25 mouse cellular contexts compared by ENCODE assay signal in the genomic region with DNA sequence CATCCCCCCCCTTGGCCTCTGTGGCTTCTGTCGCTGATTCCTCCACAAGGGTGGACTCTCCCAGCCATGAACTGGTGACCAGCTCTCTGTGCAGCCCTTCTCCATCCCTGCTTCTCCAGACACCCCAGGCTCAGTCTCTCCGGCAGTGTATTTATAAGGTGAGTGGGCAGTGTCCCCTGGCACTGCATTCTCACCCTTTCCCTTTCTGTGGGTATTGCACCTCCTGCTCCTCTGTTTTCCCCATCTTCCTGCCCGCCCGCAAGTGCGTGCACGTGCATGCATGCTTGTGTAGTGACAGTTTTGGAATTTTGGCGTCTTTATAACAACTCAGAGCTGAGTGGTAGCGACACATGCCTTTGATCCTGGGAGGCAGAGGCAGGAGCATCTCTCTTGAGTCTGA. TPM values are rescaled to one million over a fixed set of nuclear protein-coding genes. Genes with fewer than 3 reads are reported as not detected.
DNase-seq lines count a peak whose midpoint lies in the region; ATAC-seq and TF ChIP-seq lines count a peak whose summit lies in the region.
"Had no signal": no experiment of that assay in that cellular context is flagged by ENCODE, and none has a peak within 500 bp of the region (broad histone marks: within the 10 kb centered on the region; RNA-seq: fewer than 3 reads in every experiment).

No protein-coding gene starts in this region.

- no peaks in the 10 kb centered on the region for H3K27me3 ChIP-seq in kidney, embryonic 14.5 days (ENCODE audit: control insufficient read depth, insufficient read depth, low read length)
- H3K27me3 ChIP-seq in testis, adult 2 months (ENCODE audit: control insufficient read depth, insufficient read depth, low read length), result no peaks in the 10 kb centered on the region
- H3K27me3 ChIP-seq in liver, embryonic 15.5 days, result no peaks in the 10 kb centered on the region
- H3K27me3 ChIP-seq: hindbrain, embryonic 15.5 days; stomach, embryonic 15.5 days had no signal

- H3K4me1 ChIP-seq in kidney, embryonic 14.5 days (ENCODE audit: control insufficient read depth, insufficient read depth, low read length), result peaks cover 24% of the 10 kb centered on the region
- peaks cover 38% of the 10 kb centered on the region for H3K4me1 ChIP-seq in testis, adult 2 months (ENCODE audit: control insufficient read depth, insufficient read depth, low read length)
- H3K4me1 ChIP-seq in liver, embryonic 15.5 days (replicated peaks), result peaks cover 77% of the 10 kb centered on the region

- H3K9ac ChIP-seq in kidney, embryonic 14.5 days (ENCODE audit: low read depth, low read length), result no peak overlapping the region
- no peak overlapping the region for H3K9ac ChIP-seq in liver, embryonic 15.5 days
- H3K9ac ChIP-seq: embryonic facial prominence, embryonic 12.5 days; hindbrain, embryonic 15.5 days; liver, embryonic 14.5 days; stomach, embryonic 15.5 days had no signal

- H3K36me3 ChIP-seq in kidney, embryonic 14.5 days (ENCODE audit: control insufficient read depth, insufficient read depth, low read length), result peaks cover 42% of the 10 kb centered on the region
- H3K36me3 ChIP-seq in testis, adult 2 months (ENCODE audit: control insufficient read depth, insufficient read depth, low read length), result peaks cover 14% of the 10 kb centered on the region
- peaks cover 66% of the 10 kb centered on the region for H3K36me3 ChIP-seq in liver, embryonic 15.5 days (replicated peaks)

- no peak overlapping the region for H3K4me3 ChIP-seq in kidney, embryonic 14.5 days (ENCODE audit: low read length)
- H3K4me3 ChIP-seq in testis, adult 2 months (ENCODE audit: control insufficient read depth, low read depth, low read length), result peak overlapping the region; percentile 90
- no peak overlapping the region for H3K4me3 ChIP-seq in liver, embryonic 15.5 days (replicated peaks)
- H3K4me3 ChIP-seq: embryonic facial prominence, embryonic 12.5 days; erythroblast, embryonic 14.5 days; heart, embryonic 10.5 days; hindbrain, embryonic 15.5 days; stomach, embryonic 15.5 days had no signal

- no peak overlapping the region for H3K27ac ChIP-seq in kidney, embryonic 14.5 days (ENCODE audit: low read depth, low read length)
- peak overlapping the region; percentile 14 for H3K27ac ChIP-seq in testis, adult 2 months (ENCODE audit: control insufficient read depth, insufficient read depth, low read depth, low read length)
- H3K27ac ChIP-seq in liver, embryonic 15.5 days (replicated peaks), result peak overlapping the region; percentile 88; the same call in 1 of the 2 replicates
- H3K27ac ChIP-seq: embryonic facial prominence, embryonic 12.5 days; heart, embryonic 10.5 days; hindbrain, embryonic 15.5 days; liver, embryonic 14.5 days; stomach, embryonic 15.5 days had no signal

- peak; percentile 47 for DNase-seq in cerebellum, adult 9-11 months
- peak; percentile 9 for DNase-seq in kidney, adult 9 months
- DNase-seq in testis, postnatal 14 days (ENCODE audit: low spot score), result no peak
- DNase-seq in adrenal gland, adult 8-10 months, result no peak
- DNase-seq: B cell, adult 2 months; kidney, adult 18-20 months; kidney, postnatal 14 days; right cerebral cortex, postnatal 14 days; spleen, adult 18-20 months; thymus, postnatal 14 days had no signal

- no peak overlapping the region for H3K4me2 ChIP-seq in kidney, embryonic 14.5 days (replicated peaks; ENCODE audit: low read depth, low read length)
- no peak overlapping the region for H3K4me2 ChIP-seq in liver, embryonic 15.5 days
- H3K4me2 ChIP-seq: embryonic facial prominence, embryonic 12.5 days; hindbrain, embryonic 15.5 days; stomach, embryonic 15.5 days had no signal

- WGBS in kidney, embryonic 14.5 days, result 95% methylated on average over 8 of the region's 8 CpGs
- WGBS in liver, embryonic 15.5 days (ENCODE audit: insufficient replicate concordance), result 91% methylated on average over 8 of the region's 8 CpGs

- TF ChIP-seq CTCF in testis, adult 2 months (IDR thresholded peaks at IDR 0.05; ENCODE audit: control insufficient read depth, insufficient read depth, insufficient replicate concordance, low read depth, low read length), result no peak

- no peak for TF ChIP-seq POLR2A in testis, adult 2 months (IDR thresholded peaks at IDR 0.05; ENCODE audit: control insufficient read depth, low read depth, low read length)

- no peak for ATAC-seq in cerebellum, adult (ENCODE audit: insufficient number of reproducible peaks, low FRiP score, low TSS enrichment)
- no peak for ATAC-seq in kidney, embryonic 14.5 days (ENCODE audit: low FRiP score, low TSS enrichment)
- no peak for ATAC-seq in liver, embryonic 15.5 days (ENCODE audit: insufficient read depth)
- ATAC-seq: forebrain, embryonic 14.5 days; lung, postnatal 0 days had no signal

- no peaks in the 10 kb centered on the region for H3K9me3 ChIP-seq in kidney, embryonic 14.5 days (ENCODE audit: control insufficient read depth, low read length)
- peaks cover 20% of the 10 kb centered on the region for H3K9me3 ChIP-seq in liver, embryonic 15.5 days (replicated peaks)
- H3K9me3 ChIP-seq: embryonic facial prominence, embryonic 12.5 days; heart, embryonic 10.5 days; hindbrain, embryonic 15.5 days; stomach, embryonic 15.5 days had no signal

RNA-seq across cellular contexts. Expression of a gene that starts 1.8 kb away (rescaled TPM):
- polyA plus RNA-seq in kidney, embryonic 14.5 days (2014; fragmentation: Nextera tagmentation; extraction: Ambion mirVana), result 17.4 and 24.6 TPM in 2 replicates
- polyA plus RNA-seq in testis, adult 2 months (2012; rRNA removed), result 71.7 and 80.8 TPM in 2 replicates
- 33.3 and 35.7 TPM in 2 replicates for polyA plus RNA-seq in liver, embryonic 15.5 days (2015; fragmentation: Nextera tagmentation; extraction: Ambion mirVana)
- 100 to 1,000 TPM; 195 to 259 (median 213) TPM for total RNA-seq in adrenal gland, adult 8-10 months (2022)

RNA-seq across cellular contexts. Expression of a gene that starts 1.8 kb away (rescaled TPM):
- polyA plus RNA-seq in kidney, embryonic 14.5 days (2014; fragmentation: Nextera tagmentation; extraction: Ambion mirVana), result 11.1 TPM in 2 replicates
- 65.0 and 66.5 TPM in 2 replicates for polyA plus RNA-seq in testis, adult 2 months (2012; rRNA removed)
- 8.2 and 9.8 TPM in 2 replicates for polyA plus RNA-seq in liver, embryonic 15.5 days (2015; fragmentation: Nextera tagmentation; extraction: Ambion mirVana)
- total RNA-seq in adrenal gland, adult 8-10 months (2022), result 10 to 100 TPM; 35.3 to 39.7 (median 37.5) TPM

RNA-seq across cellular contexts. Expression of a gene that starts 4.7 kb away (rescaled TPM):
- polyA plus RNA-seq in kidney, embryonic 14.5 days (2014; fragmentation: Nextera tagmentation; extraction: Ambion mirVana), result 31.9 and 50.8 TPM in 2 replicates
- 157 and 183 TPM in 2 replicates for polyA plus RNA-seq in testis, adult 2 months (2012; rRNA removed)
- polyA plus RNA-seq in liver, embryonic 15.5 days (2015; fragmentation: Nextera tagmentation; extraction: Ambion mirVana), result 18.7 and 20.4 TPM in 2 replicates
- 10 to 100 TPM; 30.2 to 36.2 (median 33.8) TPM for total RNA-seq in adrenal gland, adult 8-10 months (2022)

RNA-seq across cellular contexts. Expression of a gene that starts 9.0 kb away (rescaled TPM):
- polyA plus RNA-seq in kidney, embryonic 14.5 days (2014; fragmentation: Nextera tagmentation; extraction: Ambion mirVana), result not detected in 2 replicates
- polyA plus RNA-seq in testis, adult 2 months (2012; rRNA removed), result not detected in 2 replicates
- 0.35 and 0.38 TPM in 2 replicates for polyA plus RNA-seq in liver, embryonic 15.5 days (2015; fragmentation: Nextera tagmentation; extraction: Ambion mirVana)
- total RNA-seq in adrenal gland, adult 8-10 months (2022), result not detected
- total RNA-seq: adrenal gland, adult 18-20 months; gastrocnemius, postnatal 4 days; heart, postnatal 25 days had no signal
- polyA plus RNA-seq: erythroblast, embryonic 14.5 days; forebrain, embryonic 14.5 days had no signal

RNA-seq across cellular contexts. Expression of a gene that starts 15.4 kb away (rescaled TPM):
- 26.3 and 28.2 TPM in 2 replicates for polyA plus RNA-seq in kidney, embryonic 14.5 days (2014; fragmentation: Nextera tagmentation; extraction: Ambion mirVana)
- polyA plus RNA-seq in testis, adult 2 months (2012; rRNA removed), result 83.4 and 93.0 TPM in 2 replicates
- polyA plus RNA-seq in liver, embryonic 15.5 days (2015; fragmentation: Nextera tagmentation; extraction: Ambion mirVana), result 8.2 and 10.2 TPM in 2 replicates
- total RNA-seq in adrenal gland, adult 8-10 months (2022), result 10 to 100 TPM; 42.1 to 76.2 (median 60.1) TPM

Comparison
In these comparisons a context has a peak if more than half of its experiments do, and no peak if none do; other contexts are left out.
1. DNase-seq: peak in cerebellum, adult 9-11 months (single experiment) and kidney, adult 9 months (single experiment); none in testis, postnatal 14 days (single experiment) and adrenal gland, adult 8-10 months (single experiment).